Mouse (Mus musculus): ENCODE measurements around the gene Mmab. TPM values are rescaled to one million over a fixed set of nuclear protein-coding genes. Genes with fewer than 3 reads are reported as not detected.

The Mmab gene
- total RNA-seq, 2 experiments from 2014 or later, result 1.1 to 1.7 TPM

Other genes starting within 250 kb of the Mmab start
- not detected in 2 replicates for gene Foxn4, start 170.3 kb downstream of the Mmab start, total RNA-seq (2015; ENCODE audit: low replicate concordance)
- not detected in 2 replicates for gene Foxn4, start 170.3 kb downstream of the Mmab start, total RNA-seq (2017; ENCODE audit: low replicate concordance)
- gene Myo1h, start 154.9 kb downstream of the Mmab start, total RNA-seq (2015; ENCODE audit: low replicate concordance), result not detected in 2 replicates
- gene Myo1h, start 154.9 kb downstream of the Mmab start, total RNA-seq (2017; ENCODE audit: low replicate concordance), result not detected in 2 replicates
- 5.0 and 10.5 TPM in 2 replicates for gene Kctd10, start 63.6 kb downstream of the Mmab start, total RNA-seq (2015; ENCODE audit: low replicate concordance)
- gene Kctd10, start 63.6 kb downstream of the Mmab start, total RNA-seq (2017; ENCODE audit: low replicate concordance), result 11.4 and 12.7 TPM in 2 replicates
- 19.3 and 27.0 TPM in 2 replicates for gene Ube3b, start 63.5 kb downstream of the Mmab start, total RNA-seq (2015; ENCODE audit: low replicate concordance)
- gene Ube3b, start 63.5 kb downstream of the Mmab start, total RNA-seq (2017; ENCODE audit: low replicate concordance), result 12.9 and 21.7 TPM in 2 replicates
- 2.9 TPM in 1 of 2 replicates, not detected in the other for gene Mvk, start 209 bp upstream of the Mmab start, total RNA-seq (2015; ENCODE audit: low replicate concordance)
- not detected in 2 replicates for gene Mvk, start 209 bp upstream of the Mmab start, total RNA-seq (2017; ENCODE audit: low replicate concordance)
- gene Fam222a, start 124.0 kb upstream of the Mmab start, total RNA-seq (2015; ENCODE audit: low replicate concordance), result 2.9 TPM in 1 of 2 replicates, not detected in the other
- 0.39 TPM in 1 of 2 replicates, not detected in the other for gene Fam222a, start 124.0 kb upstream of the Mmab start, total RNA-seq (2017; ENCODE audit: low replicate concordance)
- gene Trpv4, start 214.4 kb upstream of the Mmab start, total RNA-seq (2015; ENCODE audit: low replicate concordance), result not detected in 2 replicates
- 1.5 TPM in 1 of 2 replicates, not detected in the other for gene Trpv4, start 214.4 kb upstream of the Mmab start, total RNA-seq (2017; ENCODE audit: low replicate concordance)
- 103 and 104 TPM in 2 replicates for gene Gltp, start 246.9 kb upstream of the Mmab start, total RNA-seq (2015; ENCODE audit: low replicate concordance)
- 42.0 and 54.4 TPM in 2 replicates for gene Gltp, start 246.9 kb upstream of the Mmab start, total RNA-seq (2017; ENCODE audit: low replicate concordance)